Mouse (Mus musculus): Measurements from ENCODE around the gene Hecw2.

DNA sequence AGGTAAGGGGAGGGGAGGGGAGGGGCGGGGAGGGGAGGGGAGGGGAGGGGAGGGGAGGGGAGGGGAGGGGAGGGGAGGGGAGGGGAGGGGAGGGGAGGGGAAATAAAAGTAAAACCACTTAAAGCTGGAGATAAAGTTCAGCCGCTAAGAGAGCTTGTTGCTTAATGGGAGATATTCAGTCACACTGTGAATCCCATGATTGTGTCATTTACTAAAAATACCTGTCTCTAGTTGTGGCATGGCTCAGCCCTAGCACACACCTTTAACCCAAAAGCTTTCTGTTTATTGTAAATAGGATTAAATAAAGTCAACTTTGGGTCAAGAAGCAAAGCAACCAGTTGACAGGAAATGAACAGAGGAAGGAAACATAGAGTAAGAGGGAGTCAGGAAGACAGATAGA, 14.3 kb downstream of the Hecw2 start:
- TF ChIP-seq CTCF (conservative IDR thresholded peaks at IDR 0.05; ENCODE audit: low read length) (no peak), POU5F1 (IDR thresholded peaks at IDR 0.05; ENCODE audit: borderline replicate concordance, low read length) (no peak)
